In the genomic region with DNA sequence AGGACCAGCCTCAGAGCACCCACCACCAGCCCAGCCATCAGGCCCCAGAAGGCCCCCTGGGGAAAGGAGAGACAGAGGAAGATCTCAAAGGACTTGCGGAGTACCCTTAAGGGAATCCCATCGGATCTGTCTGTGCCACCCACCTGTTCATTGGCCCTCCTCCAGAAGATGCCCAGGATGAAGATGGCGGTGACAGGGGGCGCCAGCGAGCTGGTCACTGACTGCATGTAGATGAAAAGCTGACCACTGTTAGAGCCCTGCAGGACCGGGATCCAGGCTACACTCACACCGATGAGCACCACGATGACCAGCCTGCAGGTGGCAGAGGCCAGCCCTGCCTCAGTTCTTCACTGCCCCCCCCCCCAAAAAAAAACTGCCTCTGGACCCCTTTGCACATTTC, we compare ENCODE assay signal across 11 mouse cellular contexts. TPM values are rescaled to one million over a fixed set of nuclear protein-coding genes. Genes with fewer than 3 reads are reported as not detected.
A peak's percentile ranks its signal among the peaks of the same experiment; 100 is the strongest.
DNase-seq lines count a peak whose midpoint lies in the region; ATAC-seq and TF ChIP-seq lines count a peak whose summit lies in the region.
"Had no signal": no experiment of that assay in that cellular context is flagged by ENCODE, and none has a peak within 500 bp of the region (broad histone marks: within the 10 kb centered on the region; RNA-seq: fewer than 3 reads in every experiment).

No protein-coding gene starts in this region.

- no peak for ATAC-seq in neural tube, embryonic 15.5 days (ENCODE audit: low FRiP score)
- ATAC-seq in midbrain, embryonic 15.5 days (replicated peaks) = no peak

- H3K27me3 ChIP-seq in neural tube, embryonic 15.5 days (replicated peaks) = no peaks in the 10 kb centered on the region
- no peaks in the 10 kb centered on the region for H3K27me3 ChIP-seq in midbrain, embryonic 15.5 days (replicated peaks)
- H3K27me3 ChIP-seq: neural tube, embryonic 13.5 days had no signal

- no peak overlapping the region for H3K4me3 ChIP-seq in gastrocnemius, adult 2 months
- no peak overlapping the region for H3K4me3 ChIP-seq in neural tube, embryonic 15.5 days (replicated peaks)
- no peak overlapping the region for H3K4me3 ChIP-seq in midbrain, embryonic 15.5 days
- H3K4me3 ChIP-seq: erythroblast, embryonic 14.5 days; neural tube, embryonic 13.5 days had no signal

- intact Hi-C loops in gastrocnemius, adult 2 months (cut with DNase I) = no loop called here

- no peak overlapping the region for H3K4me2 ChIP-seq in neural tube, embryonic 15.5 days
- H3K4me2 ChIP-seq in midbrain, embryonic 15.5 days = no peak overlapping the region

- H3K27ac ChIP-seq in gastrocnemius, adult 2 months = no peak overlapping the region
- H3K27ac ChIP-seq in neural tube, embryonic 15.5 days (replicated peaks) = no peak overlapping the region
- no peak overlapping the region for H3K27ac ChIP-seq in midbrain, embryonic 15.5 days
- H3K27ac ChIP-seq: neural tube, embryonic 13.5 days had no signal

- TF ChIP-seq CTCF in gastrocnemius, adult 2 months (IDR thresholded peaks at IDR 0.05) = peak; percentile 51

- H3K9ac ChIP-seq in neural tube, embryonic 15.5 days (replicated peaks) = no peak overlapping the region
- no peak overlapping the region for H3K9ac ChIP-seq in midbrain, embryonic 15.5 days

- 33% methylated on average over 8 of the region's 8 CpGs for WGBS in neural tube, embryonic 15.5 days
- WGBS in midbrain, embryonic 15.5 days = 29% methylated on average over 8 of the region's 8 CpGs

- H3K36me3 ChIP-seq in neural tube, embryonic 15.5 days = no peaks in the 10 kb centered on the region
- no peaks in the 10 kb centered on the region for H3K36me3 ChIP-seq in midbrain, embryonic 15.5 days (replicated peaks)
- H3K36me3 ChIP-seq: neural tube, embryonic 13.5 days had no signal

- DNase-seq in gastrocnemius, adult 2 months = peak; percentile 56
- no peak for DNase-seq in gastrocnemius, postnatal 25 days
- DNase-seq in neural tube, embryonic 10.5 days (ENCODE audit: extremely low spot score, low spot score) = peak; percentile 32
- peak; percentile 64 to 70 for DNase-seq in cerebellum, adult 18-20 months
- DNase-seq in kidney, postnatal 36 days = peak; percentile 67 to 84
- no peak for DNase-seq in frontal cortex, postnatal 14 days (ENCODE audit: low spot score in 2 of 2)

- H3K9me3 ChIP-seq in neural tube, embryonic 15.5 days (replicated peaks) = no peaks in the 10 kb centered on the region
- no peaks in the 10 kb centered on the region for H3K9me3 ChIP-seq in midbrain, embryonic 15.5 days
- H3K9me3 ChIP-seq: G1E; neural tube, embryonic 13.5 days had no signal

- H3K4me1 ChIP-seq in neural tube, embryonic 15.5 days = peaks cover 9% of the 10 kb centered on the region
- H3K4me1 ChIP-seq in midbrain, embryonic 15.5 days = peaks cover 8% of the 10 kb centered on the region

RNA-seq across cellular contexts. Expression of gene Fam83g, which starts 10.2 kb away (rescaled TPM):
- under 1 TPM; 0.28 to 0.33 TPM for total RNA-seq in gastrocnemius, adult 2 months (2021)
- total RNA-seq in gastrocnemius, postnatal 25 days (2021) = under 1 TPM; 0.10 to 0.29 TPM
- polyA plus RNA-seq in neural tube, embryonic 15.5 days (2015; fragmentation: Nextera tagmentation; extraction: Ambion mirVana) = 0.27 and 1.1 TPM in 2 replicates
- 0.21 and 0.22 TPM in 2 replicates for polyA plus RNA-seq in midbrain, embryonic 15.5 days (2015; fragmentation: Nextera tagmentation; extraction: Ambion mirVana)
- polyA plus RNA-seq: G1E had no signal

RNA-seq across cellular contexts. Expression of gene Grap, which starts 20.6 kb away (rescaled TPM):
- total RNA-seq in gastrocnemius, adult 2 months (2021) = 1 to 10 TPM; 3.2 to 3.3 TPM
- 1 to 10 TPM; 4.0 to 5.9 TPM for total RNA-seq in gastrocnemius, postnatal 25 days (2021)
- polyA plus RNA-seq in neural tube, embryonic 15.5 days (2015; fragmentation: Nextera tagmentation; extraction: Ambion mirVana) = 9.4 and 14.4 TPM in 2 replicates
- polyA plus RNA-seq in midbrain, embryonic 15.5 days (2015; fragmentation: Nextera tagmentation; extraction: Ambion mirVana) = 11.7 and 12.7 TPM in 2 replicates

RNA-seq across cellular contexts. Expression of gene Slc5a10, which starts 46.9 kb away (rescaled TPM):
- total RNA-seq in gastrocnemius, adult 2 months (2021) = not detected
- not detected for total RNA-seq in gastrocnemius, postnatal 25 days (2021)
- polyA plus RNA-seq in neural tube, embryonic 15.5 days (2015; fragmentation: Nextera tagmentation; extraction: Ambion mirVana) = not detected in 2 replicates
- not detected in 2 replicates for polyA plus RNA-seq in midbrain, embryonic 15.5 days (2015; fragmentation: Nextera tagmentation; extraction: Ambion mirVana)
- total RNA-seq: G1E had no signal
- polyA plus RNA-seq: erythroblast, embryonic 14.5 days; G1E; neural tube, embryonic 13.5 days had no signal

Comparison
In these comparisons a context has a peak if more than half of its experiments do, and no peak if none do; other contexts are left out.
1. DNase-seq: peak in gastrocnemius, adult 2 months (single experiment), neural tube, embryonic 10.5 days (single experiment), cerebellum, adult 18-20 months (2 of 2) and kidney, postnatal 36 days (2 of 2); none in gastrocnemius, postnatal 25 days (single experiment) and frontal cortex, postnatal 14 days (0 of 2).